Mouse (Mus musculus): ENCODE data around the gene Bag6. TPM values are rescaled to one million over a fixed set of nuclear protein-coding genes. Genes with fewer than 3 reads are reported as not detected.

Gene Bag6
- polyA plus RNA-seq (2012; rRNA removed), result 237 and 290 TPM in 2 replicates

GRCm38 (mm10) chr17:35134801-35135590 lies at the start of gene Bag6:
Gene Bag6 (plus strand): TSS chr17:35135178.

GRCm38 (mm10) chr17:35085208-35085865 lies 49.6 kb upstream of the Bag6 start, which contains the start of gene Ly6g6f:
Gene Ly6g6f (minus strand): TSS chr17:35085610.

GRCm38 (mm10) chr17:35088825-35089644 lies 45.9 kb upstream of the Bag6 start, which contains the start of gene Abhd16a:
Gene Abhd16a (plus strand): TSS chr17:35089263.

GRCm38 (mm10) chr17:35108097-35108496 lies 26.9 kb upstream of the Bag6 start, which contains the start of gene Ly6g5c:
Gene Ly6g5c (plus strand): TSS chr17:35108279.

GRCm38 (mm10) chr17:35115046-35116019 lies 19.6 kb upstream of the Bag6 start, which contains the start of gene Ly6g5b:
Gene Ly6g5b (minus strand): TSS chr17:35115428.

GRCm38 (mm10) chr17:35121143-35121799 lies 13.7 kb upstream of the Bag6 start, which contains the start of gene Gpank1:
Gene Gpank1 (plus strand): TSS chr17:35121455.

DNA sequence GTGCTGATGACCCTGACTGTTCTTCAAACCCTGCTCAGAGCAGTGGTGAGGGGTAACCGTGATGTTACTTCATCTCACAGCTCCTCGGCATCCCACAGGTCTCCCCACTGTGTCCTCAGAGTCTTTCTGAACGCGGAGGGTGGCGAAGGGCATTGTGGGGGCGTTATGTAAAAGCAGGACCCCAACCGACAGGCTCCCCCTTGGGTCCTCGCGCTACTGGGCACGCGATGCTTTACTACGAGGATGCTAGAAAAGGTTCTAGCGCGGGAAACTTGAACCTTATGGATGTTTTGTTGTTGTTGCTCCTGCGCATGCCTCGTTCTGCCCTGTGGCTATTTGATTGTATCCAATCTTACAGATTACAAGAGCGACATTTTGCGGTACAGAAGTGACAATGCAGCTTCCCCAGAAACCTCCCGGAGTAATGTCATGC lies 13.1 kb upstream of the Bag6 start, which contains the start of gene Csnk2b:
TSS of gene Csnk2b (minus strand) at position 183 of the 433 bp plus-strand sequence.

GRCm38 (mm10) chr17:35126206-35126611 lies 8.8 kb upstream of the Bag6 start, which contains the start of gene D17H6S53E:
Gene D17H6S53E (plus strand): TSS chr17:35126373.

GRCm38 (mm10) chr17:35131500-35132173 lies 3.3 kb upstream of the Bag6 start, which contains the start of gene Apom:
Gene Apom (minus strand): TSS chr17:35132050.

DNA sequence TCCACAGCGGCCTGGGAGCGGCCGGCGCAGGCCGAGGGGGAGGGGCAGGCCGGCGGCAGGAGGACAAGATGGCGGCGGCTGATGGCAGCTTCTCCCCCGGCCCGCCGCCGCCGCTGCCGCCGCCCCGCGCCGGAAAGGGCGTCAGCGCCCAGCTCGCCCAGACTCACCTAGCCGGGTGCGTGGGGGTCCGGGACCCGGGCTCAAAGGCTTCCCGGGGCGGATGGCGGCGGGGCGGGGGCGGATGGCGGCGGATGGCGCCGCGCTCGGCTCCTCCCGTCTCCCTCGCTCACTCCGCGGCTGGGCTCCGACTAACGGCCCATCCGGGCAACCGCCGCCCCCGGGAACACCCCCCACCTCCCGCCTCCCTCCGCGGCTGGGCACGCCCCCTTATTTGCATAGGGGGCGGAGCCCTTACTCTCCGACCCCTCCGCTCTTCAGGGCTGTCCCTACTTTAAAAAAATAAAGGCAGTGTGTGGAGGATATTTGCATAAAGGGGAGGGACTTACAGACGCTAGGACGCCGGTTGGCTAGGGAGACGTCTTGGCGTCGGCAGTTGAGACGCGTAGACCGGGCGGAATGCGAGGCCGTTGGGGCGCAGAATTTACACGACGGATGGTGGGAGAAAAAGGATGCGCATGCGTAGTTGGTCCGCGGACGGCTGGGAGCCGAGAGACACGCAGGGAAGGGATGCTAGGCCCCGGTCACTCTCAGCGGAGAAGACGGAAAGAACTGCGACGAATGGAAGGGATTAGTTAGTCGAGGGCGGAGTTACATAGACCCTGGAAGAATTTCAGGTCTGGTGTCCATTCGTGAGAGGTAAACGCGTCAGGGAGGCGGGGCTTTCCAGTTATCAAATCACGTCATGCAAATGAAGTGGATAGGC lies 29.8 kb downstream of the Bag6 start, which contains the start of gene Prrc2a:
TSS of gene Prrc2a (minus strand) at position 330 of the 883 bp plus-strand sequence.

GRCm38 (mm10) chr17:35175968-35176367 lies 41.0 kb downstream of the Bag6 start, which contains the start of gene Aif1:
Gene Aif1 (minus strand): TSS chr17:35176068.

DNA sequence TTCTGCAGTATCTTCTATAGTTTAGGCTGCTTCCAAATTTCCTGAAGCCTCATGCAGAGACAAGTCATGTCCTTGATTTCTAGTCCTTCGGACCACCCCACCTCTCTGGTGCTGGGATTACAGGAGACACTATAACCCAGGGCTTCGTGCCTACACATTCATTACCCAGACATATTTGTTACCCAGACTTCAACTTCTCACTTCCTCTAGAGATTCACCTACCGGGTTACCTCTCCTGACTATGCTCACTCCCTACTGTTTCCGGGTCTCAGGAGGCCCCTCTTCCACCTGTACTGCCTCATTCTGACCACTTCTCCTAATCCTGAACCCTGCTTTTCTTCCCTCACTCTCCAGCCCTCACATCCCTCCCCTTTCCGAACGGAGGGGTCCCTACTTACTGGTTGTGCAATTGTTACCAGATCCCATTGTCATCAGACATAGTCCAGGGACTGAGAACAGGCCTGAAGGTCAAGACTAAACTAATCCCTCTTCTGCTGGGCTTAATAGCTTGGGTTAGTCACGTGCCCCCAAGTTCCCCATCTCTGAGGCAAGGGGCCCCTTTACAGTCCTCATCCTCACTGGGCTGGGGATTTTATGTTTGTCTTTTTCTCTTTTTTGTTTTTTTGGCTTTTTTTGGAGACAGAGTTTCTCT lies 53.1 kb downstream of the Bag6 start, which contains the start of gene Lst1:
TSS of gene Lst1 (minus strand) at position 481 of the 652 bp plus-strand sequence.

GRCm38 (mm10) chr17:35193881-35194843 lies 59.2 kb downstream of the Bag6 start, which contains the start of gene Ltb:
Gene Ltb (plus strand): TSS chr17:35194439.

Measured in central nervous system, embryonic 18 days (tissue).